Mouse (Mus musculus): ENCODE data around the gene Oxa1l. TPM values are rescaled to one million over a fixed set of nuclear protein-coding genes. Genes with fewer than 3 reads are reported as not detected.
A peak's percentile ranks its signal among the peaks of the same experiment; 100 is the strongest.

Gene Oxa1l
- total RNA-seq (2012; rRNA removed) (43.3 TPM in 2 replicates), polyA plus RNA-seq (2012; ENCODE audit: insufficient read depth in 1 of 2, insufficient read length in 2 of 2, low read depth in 1 of 2, low replicate concordance in 2 of 2, missing spikeins in 1 of 2) (100 to 1,000 TPM in 1 of 2 experiments, not detected in 1; 143 TPM)

GRCm38 (mm10) chr14:54360577-54361340 lies at the start of gene Oxa1l:
Oxa1l (plus strand) TSS chr14:54360834.
- Histone ChIP-seq H3K27me3 (ENCODE audit: control insufficient read depth in 1 of 2, insufficient read depth in 2 of 2, low read length in 2 of 2) (no peaks in the 10 kb centered on the region), H3K4me3 (ENCODE audit: control insufficient read depth in 1 of 2, insufficient read depth in 1 of 2, low read depth in 2 of 2, low read length in 2 of 2) (peak within 1 kb of the TSS; percentile 78 to 95), H3K4me1 (ENCODE audit: control insufficient read depth in 1 of 2, insufficient read depth in 2 of 2, low read length in 2 of 2) (peaks cover 0 to 4% of the 10 kb centered on the region in 2 experiments; a peak in 1 of 4 replicates), H3K9ac (ENCODE audit: control insufficient read depth, low read depth, low read length, poor library complexity, severe bottlenecking) (peak within 1 kb of the TSS; percentile 99), H3K36me3 (ENCODE audit: control insufficient read depth in 1 of 2, insufficient read depth in 2 of 2, low read length in 2 of 2) (peaks cover 2 to 5% of the 10 kb centered on the region in 2 experiments; a peak in 3 of 4 replicates), H3K9me3 (replicated peaks; ENCODE audit: insufficient read depth, low read length) (no peaks in the 10 kb centered on the region), H3K79me2 (ENCODE audit: control insufficient read depth, insufficient read depth, low read length, poor library complexity) (peaks cover 16% of the 10 kb centered on the region), H3K27ac (ENCODE audit: control insufficient read depth, low read depth, low read length) (peak within 1 kb of the TSS; percentile 58)
- DNase-seq (ENCODE audit: low read depth, low spot score): peak; percentile 97
- no peak; the same call in 1 of the 2 replicates for TF ChIP-seq MAX (IDR thresholded peaks at IDR 0.05; ENCODE audit: low read length)
- no peak; a peak in 1 of 4 replicates for TF ChIP-seq EP300 (IDR thresholded peaks at IDR 0.05; ENCODE audit: low read depth in 1 of 2, low read length in 2 of 2)
- TF ChIP-seq HCFC1 (IDR thresholded peaks at IDR 0.05; ENCODE audit: low read depth, low read length): peak; percentile 95
- TF ChIP-seq NRF1 (IDR thresholded peaks at IDR 0.05; ENCODE audit: insufficient read depth, low read depth, low read length, poor library complexity, severe bottlenecking): peak; percentile 89
- TF ChIP-seq TBP (IDR thresholded peaks at IDR 0.05; ENCODE audit: low read depth, low read length): peak; percentile 89
- TF ChIP-seq USF1 (IDR thresholded peaks at IDR 0.05; ENCODE audit: low read depth, low read length): peak; percentile 37; the same call in 1 of the 2 replicates
- peak; percentile 64 for TF ChIP-seq MXI1 (IDR thresholded peaks at IDR 0.05; ENCODE audit: low read depth, low read length)
- peak; percentile 63; the same call in 1 of the 2 replicates for TF ChIP-seq ETS1 (IDR thresholded peaks at IDR 0.05; ENCODE audit: low read depth, low read length)
- TF ChIP-seq RCOR1 (IDR thresholded peaks at IDR 0.05; ENCODE audit: low read depth, low read length): no peak
- peak; percentile 85; the same call in 1 of the 2 replicates for TF ChIP-seq POLR2AphosphoS2 (IDR thresholded peaks at IDR 0.05; ENCODE audit: low read length)
- TF ChIP-seq RAD21 (IDR thresholded peaks at IDR 0.05; ENCODE audit: low read depth, low read length): no peak
- TF ChIP-seq CHD1 (IDR thresholded peaks at IDR 0.05; ENCODE audit: low read depth, low read length): no peak
- peak; percentile 37; the same call in 1 of the 2 replicates for TF ChIP-seq GATA1 (IDR thresholded peaks at IDR 0.05; ENCODE audit: low read depth, low read length)
- no peak for TF ChIP-seq ZC3H11A (IDR thresholded peaks at IDR 0.05; ENCODE audit: low read depth, low read length)
- no peak for TF ChIP-seq MYB (IDR thresholded peaks at IDR 0.05; ENCODE audit: low read depth, low read length)
- peak in 2 of 3 experiments; percentile 25 to 45; a peak in 3 of 6 replicates for TF ChIP-seq CTCF (IDR thresholded peaks at IDR 0.05 in 2 of 3, conservative IDR thresholded peaks at IDR 0.05 in 1 of 3; ENCODE audit: control insufficient read depth in 1 of 3, insufficient read depth in 1 of 3, low read depth in 2 of 3, low read length in 3 of 3, poor library complexity in 1 of 3, severe bottlenecking in 1 of 3)
- TF ChIP-seq POLR2A (IDR thresholded peaks at IDR 0.05; ENCODE audit: control insufficient read depth in 1 of 2, insufficient read depth in 1 of 2, low read depth in 1 of 2, low read length in 2 of 2, poor library complexity in 1 of 2): peak; percentile 79 to 87
- peak; percentile 81 for TF ChIP-seq ZNF384 (IDR thresholded peaks at IDR 0.05; ENCODE audit: low read depth, low read length)
- no peak for TF ChIP-seq SMC3 (IDR thresholded peaks at IDR 0.05; ENCODE audit: low read depth, low read length)
- peak; percentile 68; the same call in 1 of the 2 replicates for TF ChIP-seq TCF12 (IDR thresholded peaks at IDR 0.05; ENCODE audit: low read depth, low read length)
- peak; percentile 67; the same call in 1 of the 2 replicates for TF ChIP-seq BHLHE40 (IDR thresholded peaks at IDR 0.05; ENCODE audit: borderline replicate concordance, low read depth, low read length)
- peak; percentile 80 for TF ChIP-seq KAT2A (conservative IDR thresholded peaks at IDR 0.05; ENCODE audit: low read depth, low read length)
- peak; percentile 78 for TF ChIP-seq SIN3A (IDR thresholded peaks at IDR 0.05; ENCODE audit: low read length)
- TF ChIP-seq MEF2A (IDR thresholded peaks at IDR 0.05; ENCODE audit: extremely low read depth, insufficient replicate concordance, low read depth, low read length, poor library complexity, severe bottlenecking): no peak
- 0 out of 2 replicates have a peak, but pooled peaks have one; percentile 63 for TF ChIP-seq ZMIZ1 (IDR thresholded peaks at IDR 0.05; ENCODE audit: low read depth, low read length)
- peak; percentile 87 for TF ChIP-seq NELFE (IDR thresholded peaks at IDR 0.05; ENCODE audit: low read depth, low read length)
- peak; percentile 64 for TF ChIP-seq ELF1 (IDR thresholded peaks at IDR 0.05; ENCODE audit: low read depth, low read length)
